Mouse (Mus musculus) spleen, postnatal 14 days (tissue): ENCODE results near the gene Dgkh.
A peak's percentile ranks its signal among the peaks of the same experiment; 100 is the strongest.
"Not testable (repeated sequence)": the region's sequence is repeated elsewhere in the genome, so short reads cannot be mapped to it uniquely, and the experiment has no call there.

Source experiments
- DNase-seq, 2 experiments: peaks; one replicate each; pipeline ENCODE4 v3.0.0; 2021 to 2022; ENCODE audit warnings: low spot score in 2 of 2

The Dgkh gene

DNA sequence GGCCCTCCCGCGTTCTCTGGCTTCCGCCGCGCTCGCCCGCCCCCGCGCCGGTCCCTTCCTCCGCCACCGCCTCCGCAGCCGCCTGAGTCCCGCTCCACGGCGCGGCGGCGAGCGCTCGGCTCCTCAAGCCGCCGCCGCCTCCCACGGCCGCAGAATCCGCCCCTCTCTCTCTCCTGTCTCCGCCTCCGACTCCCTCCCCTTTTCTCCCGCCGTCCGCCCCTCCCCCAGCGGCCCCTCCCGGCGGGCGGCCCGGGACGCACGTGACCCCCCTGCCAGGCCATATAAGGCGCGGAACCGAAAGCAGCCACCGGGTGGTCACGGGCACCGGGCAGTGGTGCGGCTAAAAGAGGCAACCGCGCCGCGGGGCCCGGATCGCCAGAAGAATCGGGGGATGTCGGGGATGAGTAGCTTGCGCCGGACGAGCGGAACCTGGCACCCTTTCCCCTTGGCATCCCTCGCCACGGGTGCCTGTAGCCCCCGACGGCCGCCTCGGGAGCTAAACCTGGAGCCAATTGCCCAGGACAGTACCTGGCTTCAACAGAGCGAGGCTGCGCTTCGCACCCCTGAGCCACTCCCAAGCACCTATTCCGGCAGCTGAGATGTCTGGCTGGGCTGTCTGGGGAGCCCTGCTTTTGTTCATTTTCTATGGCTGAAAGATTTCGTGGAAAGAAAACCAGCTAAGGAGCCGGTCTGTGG lies at the start of gene Dgkh:
Dgkh (minus strand) TSS at position 160 of the 696 bp plus-strand sequence.
- DNase-seq: peak; percentile 57 to 63

DNA sequence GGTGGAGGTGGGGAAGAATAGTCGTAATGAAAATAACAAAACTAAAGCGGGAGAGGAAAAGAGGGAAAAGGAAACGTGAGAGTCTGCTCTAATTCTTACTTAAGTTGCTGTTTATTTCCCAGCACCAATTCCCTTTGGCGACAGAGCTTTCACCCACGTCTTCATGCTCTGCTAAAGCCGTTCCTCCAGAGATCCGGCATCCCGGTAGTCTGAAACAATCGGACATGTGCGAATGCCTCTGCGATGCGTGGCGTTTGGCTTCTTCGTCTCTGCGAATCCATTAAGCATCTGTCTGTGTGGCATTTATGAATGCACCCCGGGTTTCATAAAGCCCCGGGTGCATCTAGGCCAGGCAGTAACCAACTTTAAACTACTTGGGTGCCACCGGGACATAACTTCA lies 44.6 kb upstream of the Dgkh start:
- DNase-seq: no peak

DNA sequence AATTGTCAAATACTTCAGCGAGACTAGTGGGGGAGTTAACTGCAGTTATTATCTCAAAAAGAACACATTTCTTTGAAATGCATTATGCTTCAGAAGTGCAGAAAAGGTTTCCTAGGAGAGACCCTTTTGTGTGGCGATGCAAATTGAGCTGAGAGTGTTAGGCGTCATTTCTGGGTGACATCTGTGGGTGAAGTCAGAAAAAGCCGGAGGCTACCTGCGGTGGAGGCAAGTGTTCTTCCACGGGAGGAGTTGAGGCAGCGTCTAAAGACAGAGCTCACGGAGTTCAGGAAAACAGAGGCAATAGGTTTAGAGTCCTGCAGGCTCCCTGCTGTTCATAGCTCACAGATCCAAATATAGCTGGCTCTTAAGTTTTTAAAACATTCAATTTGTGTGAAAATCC lies 44.1 kb upstream of the Dgkh start:
- DNase-seq: no peak

DNA sequence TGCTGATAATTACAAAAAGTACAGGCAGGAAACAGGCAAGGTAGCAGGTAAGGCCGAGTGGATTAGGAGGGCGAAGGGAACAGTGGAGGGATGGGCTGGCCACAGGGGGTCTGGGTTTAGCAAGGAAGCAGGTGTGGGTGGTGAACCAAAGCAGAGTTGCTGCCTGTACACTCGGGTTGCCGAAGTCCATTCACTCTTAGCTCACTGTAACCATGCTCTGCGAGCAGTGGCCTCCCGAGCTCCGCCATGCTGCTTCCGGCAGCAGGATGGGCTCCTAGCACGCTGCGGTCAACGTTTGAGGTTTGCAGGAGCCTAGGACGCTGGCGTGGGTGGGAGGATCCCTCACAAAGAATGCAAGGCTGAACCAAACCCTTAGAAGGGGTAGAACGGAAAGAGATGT lies 43.1 kb upstream of the Dgkh start:
- DNase-seq: no peak

DNA sequence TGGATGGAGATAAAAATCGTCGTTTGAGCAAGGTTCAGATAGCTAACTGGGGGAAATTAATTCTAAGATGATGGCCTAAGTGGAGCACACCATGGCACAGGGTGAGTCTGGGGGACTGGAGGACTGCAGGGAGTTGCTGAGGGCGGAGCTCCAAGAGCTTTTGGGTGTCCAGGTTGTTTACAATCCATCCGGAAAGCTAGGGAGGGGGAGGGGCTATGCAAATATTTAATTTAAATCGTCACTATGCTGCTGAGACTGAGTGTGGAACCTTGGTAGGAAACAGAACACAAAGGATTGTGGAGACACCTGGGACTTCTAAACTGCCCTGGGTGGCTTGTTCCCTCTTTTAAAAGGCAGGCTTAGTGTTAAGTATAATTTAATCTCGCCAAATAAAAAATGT lies 42.6 kb upstream of the Dgkh start:
- no peak for DNase-seq

DNA sequence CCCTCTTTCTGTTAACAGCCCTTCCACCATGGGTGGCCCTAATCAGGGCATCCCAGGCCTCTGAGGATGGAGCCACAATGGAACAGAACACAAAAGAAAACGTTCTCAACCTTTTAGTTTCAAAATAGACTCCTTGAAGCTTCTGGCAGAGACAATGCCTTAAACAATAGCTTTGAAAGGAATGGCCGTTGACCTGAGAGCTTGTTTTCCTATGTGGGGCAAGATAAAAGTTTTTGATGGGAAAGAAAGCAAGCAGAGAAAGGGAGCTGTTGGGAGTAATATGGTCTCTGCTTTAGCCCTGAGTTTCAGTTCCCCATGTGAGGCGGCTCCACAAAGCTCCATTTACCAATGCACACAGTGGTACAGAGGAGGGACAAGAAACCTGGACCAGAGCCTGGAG lies 37.9 kb upstream of the Dgkh start:
- no peak for DNase-seq

DNA sequence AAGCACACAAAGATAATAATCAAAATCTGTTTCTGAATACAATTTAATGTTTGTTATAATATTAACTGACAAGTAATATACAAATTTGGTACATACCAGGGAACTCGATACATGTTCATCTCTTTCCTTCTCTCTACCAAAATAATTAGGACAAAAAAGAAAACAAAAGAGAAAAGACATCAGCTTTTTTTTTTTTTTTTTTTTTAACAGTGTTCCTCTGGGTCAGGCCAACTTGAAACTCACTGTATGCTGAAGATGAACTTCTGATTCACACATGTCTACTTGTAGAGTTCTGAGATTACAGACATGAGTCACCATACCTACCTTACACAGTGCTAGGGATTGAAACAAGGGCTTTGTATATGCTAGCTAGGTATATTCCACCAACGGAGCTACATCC lies 28.5 kb upstream of the Dgkh start:
- DNase-seq: no peak

DNA sequence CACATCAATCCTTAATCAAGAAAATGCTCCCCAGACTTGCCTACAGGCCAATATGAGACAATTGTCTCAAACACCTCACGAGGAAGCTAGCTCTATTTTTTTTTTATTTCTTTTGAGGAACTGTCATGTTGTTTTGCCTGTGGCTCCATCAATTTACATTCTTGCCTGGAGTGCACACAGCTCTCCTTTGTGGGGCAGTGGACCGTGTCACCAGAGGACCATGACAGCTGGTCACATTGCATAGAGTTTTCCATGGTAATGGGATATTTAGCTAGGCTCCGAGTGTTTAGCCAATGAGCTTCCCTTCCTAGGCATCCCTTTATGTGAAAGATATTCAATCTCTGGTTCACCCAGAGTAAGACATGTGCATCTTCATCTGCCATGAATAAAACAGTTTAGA lies 26.9 kb upstream of the Dgkh start:
- no peak for DNase-seq

DNA sequence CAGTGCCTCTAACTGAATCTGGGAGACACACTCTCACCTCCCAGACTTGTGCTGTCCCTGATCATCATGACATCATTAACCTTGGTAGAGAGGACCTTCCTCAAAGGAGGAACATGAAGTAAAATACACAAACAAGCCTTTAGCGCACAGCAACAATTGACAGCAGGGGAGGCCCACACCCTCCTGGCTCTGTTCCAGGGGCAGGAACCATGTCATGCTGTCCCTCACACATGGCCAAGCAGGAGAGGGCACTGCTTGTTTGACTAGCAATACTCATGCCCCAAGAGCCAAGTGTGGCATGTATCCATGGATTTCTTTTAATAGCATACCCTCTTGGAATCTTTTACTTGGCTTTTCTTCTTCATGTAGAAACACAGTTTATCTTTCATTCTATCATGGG lies 22.7 kb upstream of the Dgkh start:
- no peak for DNase-seq

DNA sequence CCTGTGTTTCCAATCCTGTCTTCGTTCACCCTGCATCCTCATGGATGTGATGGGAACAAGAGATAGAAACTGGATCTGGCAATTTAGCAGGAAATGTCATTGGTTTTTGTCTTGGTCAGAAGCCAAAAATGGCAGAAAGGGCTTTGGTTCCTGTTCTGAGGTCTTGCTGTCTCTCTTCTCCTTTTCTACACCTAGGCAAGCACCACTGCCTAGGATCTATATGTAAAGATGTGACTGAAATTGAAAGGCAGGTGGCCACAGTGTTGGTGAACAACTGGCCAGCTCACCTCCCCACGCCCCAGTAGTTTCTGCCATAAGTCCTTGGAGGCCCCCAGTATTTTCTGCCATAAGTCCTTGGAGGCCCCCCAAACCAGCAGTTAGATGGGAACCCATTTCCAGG lies 16.1 kb upstream of the Dgkh start:
- DNase-seq: no peak

DNA sequence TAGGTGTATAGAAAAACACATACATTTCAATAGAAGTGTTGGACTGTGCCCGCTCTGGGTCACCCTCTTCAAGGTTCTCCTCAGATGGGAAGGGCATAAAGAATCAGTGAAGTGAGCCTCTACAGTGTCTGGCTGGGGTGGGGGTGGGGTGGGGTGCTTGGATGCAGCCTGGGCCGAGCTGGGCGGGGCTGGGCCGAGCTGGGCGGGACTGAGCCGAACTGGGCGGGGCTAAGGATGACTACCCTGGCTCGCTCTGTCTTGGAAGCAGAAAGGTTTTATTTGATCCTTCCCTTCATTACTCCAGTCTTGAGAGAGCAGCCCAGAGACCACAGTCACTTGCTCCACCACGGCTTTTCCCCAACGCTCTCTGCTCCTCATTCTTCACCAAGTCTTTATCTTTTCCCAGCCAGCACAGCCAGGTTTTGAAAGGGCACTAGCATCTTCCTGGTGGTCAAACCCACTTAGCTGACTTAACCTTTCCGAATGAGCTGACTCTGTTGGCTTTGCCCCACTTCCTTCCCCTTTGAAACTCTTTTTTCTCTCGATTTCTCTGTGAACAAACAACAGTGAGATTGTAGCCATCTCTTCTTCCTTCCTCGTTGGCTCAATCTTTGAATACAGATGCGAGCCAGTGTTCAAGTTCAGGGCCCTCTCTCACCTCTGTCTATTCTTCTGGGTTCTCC lies 15.5 kb upstream of the Dgkh start:
- DNase-seq: no peak

DNA sequence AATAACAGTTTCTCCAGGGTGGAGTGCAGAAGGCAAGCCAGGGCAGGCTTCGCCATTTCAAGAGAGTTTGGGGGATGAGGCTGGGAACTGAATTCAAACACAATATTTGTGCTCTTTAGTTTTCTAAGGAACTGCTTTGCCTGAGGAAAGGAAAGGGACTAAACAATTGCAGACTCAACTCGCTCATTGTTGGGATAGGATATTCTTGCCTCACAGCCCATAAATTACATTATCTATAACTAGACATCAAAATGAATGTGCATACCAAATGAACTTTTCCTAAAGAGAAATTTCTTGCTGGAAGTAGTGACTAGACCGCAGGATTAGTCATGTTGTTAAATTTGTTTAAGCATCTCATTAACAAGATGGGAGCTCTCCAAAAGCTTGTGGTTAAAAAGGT lies 14.9 kb upstream of the Dgkh start:
- DNase-seq: no peak

DNA sequence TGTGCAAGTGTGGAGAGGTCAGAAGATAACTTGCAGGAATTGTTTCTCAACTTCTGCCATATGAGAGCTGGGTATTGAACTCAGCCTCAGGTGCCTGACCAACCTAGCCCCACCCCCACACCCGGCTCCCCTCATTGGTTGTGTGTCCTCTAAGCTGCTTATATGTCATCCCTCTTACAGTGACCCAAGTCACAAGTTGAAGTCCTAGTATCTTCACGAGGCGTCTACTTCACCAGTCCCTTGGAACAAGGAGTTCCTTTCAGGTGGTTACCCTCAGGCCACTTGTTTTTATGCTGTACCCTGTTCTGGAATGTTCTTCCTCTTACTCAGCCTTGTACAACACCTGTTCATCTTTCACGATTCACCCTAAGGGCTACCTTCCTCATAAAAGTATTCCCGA lies 2.0 kb upstream of the Dgkh start:
- DNase-seq: no peak

DNA sequence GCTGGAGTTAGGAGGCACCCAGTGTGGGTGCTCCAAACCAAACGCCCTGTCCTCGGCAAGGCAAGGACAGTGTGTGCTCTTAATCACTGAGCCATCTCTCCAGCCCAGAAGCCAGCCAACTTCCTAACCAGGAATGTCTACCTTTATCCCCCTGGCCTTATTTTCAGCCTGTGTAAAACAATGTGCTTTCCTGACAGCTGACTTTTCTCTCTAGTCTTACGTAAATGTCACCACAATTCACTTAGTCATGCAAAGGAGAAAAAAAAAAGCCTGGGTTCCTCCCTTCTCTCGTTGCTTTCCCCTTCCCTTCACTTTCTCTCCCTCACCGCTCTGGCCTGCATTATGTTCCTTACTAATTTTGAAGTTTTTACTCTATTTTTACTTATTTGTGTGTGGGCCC lies 1.6 kb upstream of the Dgkh start:
- DNase-seq: not testable (repeated sequence)

DNA sequence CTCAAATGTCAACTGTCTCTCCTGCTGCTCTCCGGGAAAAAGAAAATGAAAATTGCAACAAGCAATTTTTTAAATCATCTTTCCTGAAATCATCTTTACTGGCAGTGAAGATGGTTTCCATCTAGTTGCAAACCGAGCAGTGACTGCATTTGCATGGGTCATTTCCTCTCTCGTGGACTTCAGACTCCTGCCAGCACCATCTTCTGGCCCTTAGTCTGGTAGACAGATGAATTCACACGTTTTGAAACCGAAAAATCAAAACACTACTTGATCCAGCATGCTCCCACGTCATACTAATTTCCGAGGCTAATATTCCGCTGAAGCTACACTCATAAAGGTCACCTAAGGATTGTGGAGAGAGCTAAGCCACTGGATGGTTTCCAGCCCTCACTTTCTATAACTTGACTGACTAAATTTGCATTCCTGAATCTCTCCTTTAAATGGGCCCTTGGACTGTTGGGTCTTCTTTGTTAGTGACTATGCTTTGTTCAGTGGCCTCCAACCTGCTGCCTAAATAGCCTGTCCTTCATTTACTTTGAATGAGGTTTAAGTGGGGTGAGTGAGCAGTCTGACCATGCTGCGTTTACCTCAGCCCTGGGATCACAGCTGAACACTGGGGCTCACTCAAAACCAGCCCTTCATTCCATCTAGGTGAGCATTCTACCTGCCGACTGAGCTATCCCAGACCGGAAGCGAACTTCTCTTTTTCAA lies 945 bp upstream of the Dgkh start:
- no peak for DNase-seq

DNA sequence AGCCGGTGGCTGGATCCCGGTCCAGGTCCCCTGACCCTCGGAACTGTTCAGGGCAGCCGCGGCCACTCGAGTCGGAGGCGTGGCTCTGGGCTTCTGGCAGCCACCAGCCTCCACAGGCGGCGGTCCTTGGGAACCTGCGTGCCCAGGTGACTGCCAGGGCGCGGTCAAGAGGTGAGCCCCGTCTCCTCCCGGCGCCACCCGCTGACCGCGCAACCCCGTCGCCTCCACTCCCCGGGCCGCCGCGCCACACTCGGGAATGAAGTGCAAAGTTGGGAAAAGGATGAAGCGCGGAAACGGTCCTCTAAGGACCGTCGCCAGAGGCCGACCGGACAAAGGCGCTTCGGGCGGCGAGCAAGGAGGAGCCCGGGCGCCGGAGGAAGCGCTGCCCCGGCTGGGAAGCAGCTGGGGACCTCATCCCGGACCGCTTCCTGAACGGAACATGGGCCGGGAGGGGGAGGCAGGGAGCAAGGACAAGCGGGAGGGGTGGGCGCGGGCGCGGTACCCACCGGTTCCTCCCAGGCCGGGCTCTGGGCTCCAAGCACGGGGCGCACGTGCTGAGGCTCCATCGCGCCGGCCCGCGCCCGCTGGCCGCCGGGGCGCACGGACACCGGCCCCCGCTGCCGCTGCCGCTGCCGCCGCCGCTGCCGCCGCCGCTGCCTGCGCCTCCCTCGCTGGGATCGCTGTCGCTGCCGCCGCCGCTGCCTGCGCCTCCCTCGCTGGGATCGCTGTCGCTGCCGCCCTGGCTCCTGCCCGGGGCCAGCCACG lies 542 bp downstream of the Dgkh start:
- DNase-seq: no peak

DNA sequence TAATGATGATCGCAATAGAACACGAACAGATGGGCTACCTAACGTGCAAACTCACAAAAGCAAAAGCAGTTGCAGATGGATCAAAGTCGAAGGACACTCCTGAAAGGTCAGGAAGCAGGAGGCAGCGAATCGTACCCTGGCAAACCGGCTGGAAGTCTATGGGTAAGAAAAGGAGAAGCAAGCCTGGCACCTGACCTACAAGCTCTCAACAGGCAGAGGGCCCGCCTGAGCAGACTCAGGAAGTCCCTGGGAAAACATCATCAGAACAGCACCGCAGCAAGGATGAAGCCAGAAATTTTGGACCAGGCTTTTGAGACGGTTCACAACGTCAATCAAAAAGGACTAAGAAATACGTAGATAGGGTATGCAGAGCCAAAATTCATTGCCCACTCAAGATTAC lies 1.3 kb downstream of the Dgkh start:
- no peak for DNase-seq

DNA sequence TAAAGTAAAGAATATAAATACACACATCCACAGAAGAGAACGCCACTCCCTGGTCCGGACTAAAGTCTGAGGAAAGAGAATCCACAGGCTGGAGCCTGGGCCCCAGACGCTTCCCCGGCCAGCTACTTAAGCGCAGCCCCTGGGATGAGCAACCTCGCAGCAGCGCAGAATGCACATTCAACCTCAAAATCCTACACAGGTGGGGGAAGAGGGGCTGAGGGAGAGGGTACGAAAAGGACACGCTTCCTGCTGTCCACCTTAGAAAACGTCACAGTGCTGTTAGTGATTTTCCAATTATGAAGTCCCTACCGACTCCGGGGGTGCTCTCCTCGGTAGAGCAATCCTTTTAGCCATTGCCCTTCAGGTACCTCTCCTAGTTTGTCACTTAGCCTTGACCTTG lies 6.6 kb downstream of the Dgkh start:
- DNase-seq: no peak

DNA sequence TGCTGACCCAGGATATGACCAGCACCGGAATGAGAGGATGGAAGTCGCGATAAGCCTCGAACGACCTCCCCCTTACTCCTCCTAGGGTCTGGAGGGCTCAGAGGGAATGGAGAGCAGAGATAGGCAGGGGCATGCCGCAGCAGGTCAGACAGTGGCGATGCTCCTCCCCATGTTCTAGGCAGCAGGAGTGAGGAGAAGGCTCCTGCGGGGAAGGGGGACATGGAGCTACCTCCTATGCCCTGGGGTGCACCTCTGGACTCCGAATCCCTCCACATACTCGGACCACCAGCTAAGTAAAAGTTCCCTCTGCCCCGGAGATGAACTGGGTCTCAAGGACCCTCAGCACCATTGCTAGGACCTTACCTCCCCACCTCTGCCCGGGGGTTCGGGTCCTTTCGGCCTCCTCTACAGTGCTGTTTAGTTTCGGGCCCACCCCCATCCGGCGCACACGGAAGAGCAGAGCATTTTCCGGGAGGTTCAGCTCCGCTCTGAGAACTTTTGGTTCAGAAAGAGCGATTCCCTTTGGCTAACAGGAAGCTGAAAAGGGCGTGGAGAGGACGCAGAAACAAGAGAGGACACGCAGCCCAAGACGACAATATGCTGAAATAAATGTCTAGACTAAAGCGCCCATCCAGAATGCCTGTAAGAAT lies 7.1 kb downstream of the Dgkh start:
- DNase-seq: no peak

DNA sequence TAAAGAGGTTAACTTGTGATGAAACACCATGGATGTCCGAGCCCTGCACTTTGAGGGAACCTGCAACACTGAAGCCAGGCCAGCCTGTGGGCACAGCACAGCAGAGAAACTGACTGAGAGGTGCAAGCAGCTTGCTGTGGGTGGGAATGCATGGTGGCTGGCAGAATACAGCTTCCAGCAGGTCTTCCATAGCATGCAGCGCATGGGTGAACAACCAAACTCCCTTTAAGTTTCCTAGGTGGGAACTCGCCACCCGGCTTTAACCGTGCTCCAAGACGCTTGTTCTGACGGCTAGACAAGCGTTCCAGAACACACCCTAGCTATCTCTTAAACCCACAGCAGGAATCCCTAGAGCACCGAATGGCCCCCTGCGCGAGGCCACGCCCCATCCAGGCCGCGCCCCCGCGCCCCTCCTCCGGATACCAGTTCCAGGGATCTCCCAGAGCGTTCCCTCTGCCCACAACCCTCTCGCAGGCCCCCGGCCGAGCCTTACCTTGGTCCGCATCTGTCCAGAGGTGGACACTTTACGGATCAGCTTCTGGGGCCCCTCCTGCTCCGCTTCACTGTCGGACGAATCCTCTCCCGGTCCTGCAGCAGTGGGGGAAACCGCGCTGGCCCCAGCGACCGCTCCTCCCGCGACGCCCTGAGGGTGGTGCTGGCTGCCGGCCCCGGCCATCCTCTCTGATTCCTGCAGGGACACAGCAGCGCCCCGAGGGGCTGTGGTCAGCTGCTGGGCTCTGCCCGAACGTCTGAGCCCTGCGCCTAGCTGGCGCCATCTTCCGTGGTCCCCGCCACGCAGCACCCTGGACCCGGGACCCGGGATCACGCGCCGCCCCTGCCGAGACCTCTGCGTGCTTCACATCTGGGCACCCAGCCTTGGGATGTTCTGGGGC lies 7.9 kb downstream of the Dgkh start:
- peak in 1 of 2 experiments; percentile 8 for DNase-seq

DNA sequence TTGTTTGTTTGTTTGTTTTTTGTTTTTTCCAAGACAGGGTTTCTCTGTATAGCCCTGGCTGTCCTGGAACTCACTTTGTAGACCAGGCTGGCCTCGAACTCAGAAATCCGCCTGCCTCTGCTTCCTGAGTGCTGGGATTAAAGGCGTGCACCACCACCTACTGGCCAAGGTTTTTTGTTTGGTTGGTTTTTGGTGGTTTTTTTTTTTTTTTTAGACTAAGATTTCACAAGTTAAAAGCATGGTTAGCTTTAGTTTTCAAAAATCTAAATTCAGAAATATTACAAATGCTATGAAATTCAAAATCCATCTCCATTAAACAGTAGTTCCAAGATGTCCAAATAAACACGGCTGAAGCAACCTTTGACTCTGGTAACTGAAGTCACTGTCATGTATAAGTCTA lies 8.9 kb downstream of the Dgkh start:
- not testable (repeated sequence) for DNase-seq
